Mouse (Mus musculus) cerebellum, adult 11 months (tissue): ENCODE data around the gene Mbl1.

Experiments
- DNase-seq: peaks from one replicate; pipeline ENCODE4 v3.0.0; 2022

The Mbl1 gene

GRCm38 (mm10) chr14:41198037-41198730 is 46.9 kb downstream of the Mbl1 start:
- DNase-seq, result no peak
